Comparison of ENCODE assay signal across 23 mouse cellular contexts in genomic region chr11:32190119-32190518, GRCm38 (mm10). TPM values are rescaled to one million over a fixed set of nuclear protein-coding genes. Genes with fewer than 3 reads are reported as not detected.
DNase-seq lines count a peak whose midpoint lies in the region; ATAC-seq and TF ChIP-seq lines count a peak whose summit lies in the region.
"Had no signal": no experiment of that assay in that cellular context is flagged by ENCODE, and none has a peak within 500 bp of the region (broad histone marks: within the 10 kb centered on the region; RNA-seq: fewer than 3 reads in every experiment).

No protein-coding gene starts in this region.

- H3K4me1 ChIP-seq in hindbrain, postnatal 0 days (ENCODE audit: insufficient read depth, low read length): 0 out of 2 replicates have a peak, but pooled peaks cover 4% of the 10 kb centered on the region
- H3K4me1 ChIP-seq in hindbrain, embryonic 10.5 days (replicated peaks): peaks cover 32% of the 10 kb centered on the region
- H3K4me1 ChIP-seq in midbrain, postnatal 0 days (ENCODE audit: insufficient read depth, low read length): no peaks in the 10 kb centered on the region
- H3K4me1 ChIP-seq in midbrain, embryonic 13.5 days (replicated peaks): no peaks in the 10 kb centered on the region
- H3K4me1 ChIP-seq: midbrain, embryonic 12.5 days; stomach, embryonic 15.5 days had no signal

- TF ChIP-seq CTCF in hindbrain, postnatal 0 days (IDR thresholded peaks at IDR 0.05; ENCODE audit: low read depth): no peak; the same call in 1 of the 2 replicates
- no peak for TF ChIP-seq CTCF in midbrain, postnatal 0 days (IDR thresholded peaks at IDR 0.05)

- H3K9me3 ChIP-seq in hindbrain, postnatal 0 days (ENCODE audit: low read length): no peaks in the 10 kb centered on the region
- H3K9me3 ChIP-seq in hindbrain, embryonic 10.5 days: no peaks in the 10 kb centered on the region
- no peaks in the 10 kb centered on the region for H3K9me3 ChIP-seq in midbrain, postnatal 0 days (ENCODE audit: low read length)
- no peaks in the 10 kb centered on the region for H3K9me3 ChIP-seq in midbrain, embryonic 13.5 days
- H3K9me3 ChIP-seq: heart, embryonic 13.5 days; midbrain, embryonic 12.5 days; stomach, embryonic 15.5 days had no signal

- no peak for ATAC-seq in hindbrain, postnatal 0 days
- ATAC-seq in midbrain, postnatal 0 days (ENCODE audit: low FRiP score): no peak
- no peak for ATAC-seq in midbrain, embryonic 13.5 days
- ATAC-seq: forebrain, embryonic 16.5 days; Patski had no signal

- no peak overlapping the region for H3K4me2 ChIP-seq in hindbrain, postnatal 0 days (ENCODE audit: low read depth, low read length)
- no peak overlapping the region for H3K4me2 ChIP-seq in midbrain, postnatal 0 days (ENCODE audit: low read depth, low read length, poor library complexity, severe bottlenecking)
- H3K4me2 ChIP-seq in midbrain, embryonic 13.5 days (replicated peaks): no peak overlapping the region
- H3K4me2 ChIP-seq: heart, embryonic 13.5 days; liver, embryonic 11.5 days; midbrain, embryonic 12.5 days; stomach, embryonic 15.5 days had no signal

- H3K4me3 ChIP-seq in hindbrain, postnatal 0 days (ENCODE audit: low read length): no peak overlapping the region
- no peak overlapping the region for H3K4me3 ChIP-seq in hindbrain, embryonic 10.5 days
- no peak overlapping the region for H3K4me3 ChIP-seq in midbrain, postnatal 0 days (ENCODE audit: low read depth, low read length)
- H3K4me3 ChIP-seq in midbrain, embryonic 13.5 days (replicated peaks): no peak overlapping the region
- H3K4me3 ChIP-seq: heart, embryonic 13.5 days; midbrain, embryonic 12.5 days; myocyte; stomach, embryonic 15.5 days had no signal

- no peaks in the 10 kb centered on the region for H3K27me3 ChIP-seq in hindbrain, postnatal 0 days (ENCODE audit: insufficient read depth, low read length)
- H3K27me3 ChIP-seq in hindbrain, embryonic 10.5 days (ENCODE audit: insufficient read depth, poor library complexity, severe bottlenecking): no peaks in the 10 kb centered on the region
- H3K27me3 ChIP-seq in midbrain, postnatal 0 days (ENCODE audit: insufficient read depth, low read length): no peaks in the 10 kb centered on the region
- H3K27me3 ChIP-seq in midbrain, embryonic 13.5 days: no peaks in the 10 kb centered on the region
- H3K27me3 ChIP-seq: stomach, embryonic 15.5 days had no signal

- intact Hi-C loops in left cerebral cortex, postnatal 4 days (cut with DNase I): no loop called here
- intact Hi-C loops in left cerebral cortex, postnatal 14 days (cut with DNase I): no loop called here

- 63% methylated on average over 9 of the region's 9 CpGs for WGBS in hindbrain, postnatal 0 days
- WGBS in hindbrain, embryonic 10.5 days: 79% methylated on average over 9 of the region's 9 CpGs
- 72% methylated on average over 9 of the region's 9 CpGs for WGBS in midbrain, postnatal 0 days
- WGBS in midbrain, embryonic 13.5 days: 80% methylated on average over 9 of the region's 9 CpGs

- H3K36me3 ChIP-seq in hindbrain, postnatal 0 days (ENCODE audit: insufficient read depth, low read length): no peaks in the 10 kb centered on the region
- no peaks in the 10 kb centered on the region for H3K36me3 ChIP-seq in hindbrain, embryonic 10.5 days
- H3K36me3 ChIP-seq in midbrain, postnatal 0 days (ENCODE audit: insufficient read depth, low read length): no peaks in the 10 kb centered on the region
- no peaks in the 10 kb centered on the region for H3K36me3 ChIP-seq in midbrain, embryonic 13.5 days
- H3K36me3 ChIP-seq: heart, embryonic 13.5 days; midbrain, embryonic 12.5 days; stomach, embryonic 15.5 days had no signal

- no peak overlapping the region for H3K9ac ChIP-seq in hindbrain, postnatal 0 days (replicated peaks; ENCODE audit: low read length)
- 0 out of 2 replicates have a peak overlapping the region, but pooled peaks have one; percentile 36 for H3K9ac ChIP-seq in midbrain, postnatal 0 days (replicated peaks; ENCODE audit: low read length, poor library complexity, severe bottlenecking)
- H3K9ac ChIP-seq in midbrain, embryonic 13.5 days (replicated peaks): no peak overlapping the region
- H3K9ac ChIP-seq: heart, embryonic 13.5 days; midbrain, embryonic 12.5 days; stomach, embryonic 15.5 days had no signal

- H3K27ac ChIP-seq in hindbrain, postnatal 0 days: no peak overlapping the region
- no peak overlapping the region for H3K27ac ChIP-seq in hindbrain, embryonic 10.5 days
- no peak overlapping the region for H3K27ac ChIP-seq in midbrain, postnatal 0 days (ENCODE audit: low read depth, low read length)
- H3K27ac ChIP-seq in midbrain, embryonic 13.5 days: no peak overlapping the region
- H3K27ac ChIP-seq: heart, embryonic 13.5 days; macrophage; midbrain, embryonic 12.5 days; stomach, embryonic 15.5 days had no signal

- DNase-seq in cerebellum, postnatal 10 days: peak; percentile 40 to 47
- no peak for DNase-seq in cerebellum, adult 8-10 months
- DNase-seq in hindbrain, postnatal 0 days (ENCODE audit: low spot score): peak; percentile 36
- DNase-seq in hindbrain, embryonic 10.5 days (ENCODE audit: low spot score): no peak
- DNase-seq in left cerebral cortex, postnatal 4 days: peak; percentile 37
- no peak for DNase-seq in left cerebral cortex, postnatal 14 days (ENCODE audit: low spot score in 2 of 2)
- peak; percentile 25 for DNase-seq in midbrain, postnatal 0 days (ENCODE audit: low spot score)
- DNase-seq: adrenal gland, postnatal 10 days; embryo, embryonic 11 days; gastrocnemius, postnatal 36 days; thymus, adult 2 months had no signal

RNA-seq across cellular contexts. Expression of gene Il9r, which starts 10.0 kb away (rescaled TPM):
- not detected in 2 replicates for total RNA-seq in hindbrain, postnatal 0 days (2014; rRNA removed)
- polyA plus RNA-seq in hindbrain, postnatal 0 days (2015; fragmentation: Nextera tagmentation; extraction: Ambion mirVana): not detected in 2 replicates
- not detected in 2 replicates for polyA plus RNA-seq in hindbrain, embryonic 10.5 days (2016; fragmentation: Nextera tagmentation; extraction: Ambion mirVana)
- not detected for total RNA-seq in left cerebral cortex, postnatal 4 days (2021)
- not detected for total RNA-seq in left cerebral cortex, postnatal 14 days (2021)
- total RNA-seq in midbrain, postnatal 0 days (2014; rRNA removed): 0.33 TPM in 1 of 2 replicates, not detected in the other
- polyA plus RNA-seq in midbrain, postnatal 0 days (2015; fragmentation: Nextera tagmentation; extraction: Ambion mirVana): 0.04 TPM in 1 of 2 replicates, not detected in the other
- polyA plus RNA-seq in midbrain, embryonic 13.5 days (2015; fragmentation: Nextera tagmentation; extraction: Ambion mirVana): not detected in 2 replicates
- total RNA-seq: gastrocnemius, postnatal 36 days; heart, postnatal 25 days; left cerebral cortex, adult 18-20 months had no signal
- polyA plus RNA-seq: forebrain, embryonic 16.5 days; limb, embryonic 11.5 days; macrophage; midbrain, embryonic 12.5 days; Patski had no signal

RNA-seq across cellular contexts. Expression of gene Snrnp25, which starts 15.1 kb away (rescaled TPM):
- total RNA-seq in hindbrain, postnatal 0 days (2014; rRNA removed): 18.1 and 21.7 TPM in 2 replicates
- polyA plus RNA-seq in hindbrain, postnatal 0 days (2015; fragmentation: Nextera tagmentation; extraction: Ambion mirVana): 52.6 and 61.3 TPM in 2 replicates
- polyA plus RNA-seq in hindbrain, embryonic 10.5 days (2016; fragmentation: Nextera tagmentation; extraction: Ambion mirVana): 97.6 and 103 TPM in 2 replicates
- 10 to 100 TPM; 20.3 to 21.6 TPM for total RNA-seq in left cerebral cortex, postnatal 4 days (2021)
- 10 to 100 TPM; 24.9 to 26.2 TPM for total RNA-seq in left cerebral cortex, postnatal 14 days (2021)
- total RNA-seq in midbrain, postnatal 0 days (2014; rRNA removed): 13.3 and 23.6 TPM in 2 replicates
- polyA plus RNA-seq in midbrain, postnatal 0 days (2015; fragmentation: Nextera tagmentation; extraction: Ambion mirVana): 47.8 and 48.9 TPM in 2 replicates
- polyA plus RNA-seq in midbrain, embryonic 13.5 days (2015; fragmentation: Nextera tagmentation; extraction: Ambion mirVana): 46.5 and 46.6 TPM in 2 replicates

RNA-seq across cellular contexts. Expression of gene Rhbdf1, which starts 32.0 kb away (rescaled TPM):
- total RNA-seq in hindbrain, postnatal 0 days (2014; rRNA removed): 65.4 and 97.4 TPM in 2 replicates
- 22.8 and 22.9 TPM in 2 replicates for polyA plus RNA-seq in hindbrain, postnatal 0 days (2015; fragmentation: Nextera tagmentation; extraction: Ambion mirVana)
- 31.3 and 32.9 TPM in 2 replicates for polyA plus RNA-seq in hindbrain, embryonic 10.5 days (2016; fragmentation: Nextera tagmentation; extraction: Ambion mirVana)
- 10 to 100 TPM; 17.9 to 19.8 TPM for total RNA-seq in left cerebral cortex, postnatal 4 days (2021)
- 10 to 100 TPM; 16.5 to 18.0 TPM for total RNA-seq in left cerebral cortex, postnatal 14 days (2021)
- total RNA-seq in midbrain, postnatal 0 days (2014; rRNA removed): 27.4 and 55.6 TPM in 2 replicates
- 17.6 and 21.0 TPM in 2 replicates for polyA plus RNA-seq in midbrain, postnatal 0 days (2015; fragmentation: Nextera tagmentation; extraction: Ambion mirVana)
- 13.6 and 14.8 TPM in 2 replicates for polyA plus RNA-seq in midbrain, embryonic 13.5 days (2015; fragmentation: Nextera tagmentation; extraction: Ambion mirVana)

RNA-seq across cellular contexts. Expression of gene Mpg, which starts 36.2 kb away (rescaled TPM):
- 24.5 and 30.0 TPM in 2 replicates for total RNA-seq in hindbrain, postnatal 0 days (2014; rRNA removed)
- 27.7 TPM in 2 replicates for polyA plus RNA-seq in hindbrain, postnatal 0 days (2015; fragmentation: Nextera tagmentation; extraction: Ambion mirVana)
- 34.2 and 36.3 TPM in 2 replicates for polyA plus RNA-seq in hindbrain, embryonic 10.5 days (2016; fragmentation: Nextera tagmentation; extraction: Ambion mirVana)
- 10 to 100 TPM; 21.5 to 22.5 TPM for total RNA-seq in left cerebral cortex, postnatal 4 days (2021)
- total RNA-seq in left cerebral cortex, postnatal 14 days (2021): 10 to 100 TPM; 18.7 to 20.5 TPM
- 31.7 and 35.0 TPM in 2 replicates for total RNA-seq in midbrain, postnatal 0 days (2014; rRNA removed)
- polyA plus RNA-seq in midbrain, postnatal 0 days (2015; fragmentation: Nextera tagmentation; extraction: Ambion mirVana): 31.2 and 37.7 TPM in 2 replicates
- polyA plus RNA-seq in midbrain, embryonic 13.5 days (2015; fragmentation: Nextera tagmentation; extraction: Ambion mirVana): 34.1 and 35.2 TPM in 2 replicates

Comparison
In these comparisons a context has a peak if more than half of its experiments do, and no peak if none do; other contexts are left out.
1. DNase-seq: peak in cerebellum, postnatal 10 days (2 of 2), hindbrain, postnatal 0 days (single experiment), left cerebral cortex, postnatal 4 days (single experiment) and midbrain, postnatal 0 days (single experiment); none in cerebellum, adult 8-10 months (single experiment), hindbrain, embryonic 10.5 days (single experiment) and left cerebral cortex, postnatal 14 days (0 of 2).